Mouse (Mus musculus) kidney, adult 2 months (tissue): Measurements from ENCODE around the gene Serpina12. TPM values are rescaled to one million over a fixed set of nuclear protein-coding genes. Genes with fewer than 3 reads are reported as not detected.
A peak's percentile ranks its signal among the peaks of the same experiment; 100 is the strongest.

Experiments used
- DNase-seq: peaks from one replicate; pipeline ENCODE4 v3.0.0; 2021
- H3K27ac ChIP-seq: fragments of 200-500 bp; 2 replicates; pipeline ENCODE4 v1.5.1; 2012; ENCODE audit warnings: low read depth, low read length, control low read depth, inconsistent platforms; ENCODE audit not compliant: insufficient read depth
- H3K27me3 ChIP-seq: fragments of 200-500 bp; replicated peaks from 2 replicates; pipeline ENCODE4 v1.6.1; 2012; ENCODE audit warnings: mild to moderate bottlenecking, moderate library complexity, low read length, inconsistent platforms; ENCODE audit not compliant: control insufficient read depth, insufficient read depth
- H3K36me3 ChIP-seq: fragments of 200-500 bp; 2 replicates; pipeline ENCODE4 v1.6.1; 2012; ENCODE audit warnings: mild to moderate bottlenecking, moderate library complexity, low read length, inconsistent platforms; ENCODE audit not compliant: control insufficient read depth, insufficient read depth
- H3K4me1 ChIP-seq: fragments of 200-500 bp; 2 replicates; pipeline ENCODE4 v1.6.1; 2011; ENCODE audit warnings: low read length; ENCODE audit not compliant: control insufficient read depth, insufficient read depth
- H3K4me3 ChIP-seq: fragments of 200-500 bp; 2 replicates; pipeline ENCODE4 v1.5.1; 2011; ENCODE audit warnings: mild to moderate bottlenecking, low read depth, low read length, control low read depth; ENCODE audit not compliant: insufficient read depth
- CTCF ChIP-seq: fragments of 200-500 bp; conservative IDR thresholded peaks from 2 replicates; pipeline ENCODE4 v1.5.1; 2011; ENCODE audit warnings: low read depth, mild to moderate bottlenecking, control low read depth, low read length, moderate library complexity, mixed read lengths; ENCODE audit not compliant: insufficient read depth, insufficient read length
- POLR2A ChIP-seq: fragments of 200-500 bp; IDR thresholded peaks from one replicate; pipeline ENCODE4 v1.6.1; 2011; ENCODE audit warnings: low read depth, low read length, control low read depth
- WGBS: fragments of 180-500 bp; shearing (Covaris S2); methylation state at CpG from one replicate; pipeline ENCODE4 v1.1.7; 2018; 5-methylcytosine and 5-hydroxymethylcytosine counted together
- polyA plus RNA-seq: library from polyadenylated mRNA; depleted of rRNA; stranded (reverse); fragments of >200 nt; gene quantifications from 2 replicates; pipeline ENCODE4 v1.2.3, GENCODE M21; 2012

The Serpina12 gene
- polyA plus RNA-seq, 1 experiment, result not detected

DNA sequence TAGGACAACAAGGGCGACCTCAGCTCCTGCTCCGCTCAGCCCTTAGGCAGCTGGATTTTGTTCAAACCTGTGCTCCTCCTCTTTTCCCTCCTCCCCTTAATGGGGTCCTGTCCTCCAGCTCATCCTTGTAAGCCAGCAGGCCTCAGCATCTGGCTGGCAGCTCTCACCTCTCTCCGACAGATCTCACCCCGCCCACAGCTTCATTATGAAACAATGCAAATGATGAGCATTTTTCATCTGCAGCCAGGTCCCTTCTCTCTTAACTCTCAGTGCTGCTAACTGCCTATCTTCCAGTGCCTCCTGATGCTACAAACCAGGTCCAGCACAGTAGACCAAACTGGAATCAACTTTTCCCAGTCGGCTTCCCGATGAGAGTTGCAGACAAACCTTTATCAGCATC is 30.6 kb downstream of the Serpina12 start, which contains the start of gene Serpina9:
TSS of gene Serpina9 (minus strand) at position 136 of the 400 bp plus-strand sequence.
- no peaks in the 10 kb centered on the region for H3K36me3 ChIP-seq
- no peak for TF ChIP-seq CTCF
- no peak for TF ChIP-seq POLR2A
- WGBS, result 87% methylated on average over 6 of the region's 6 CpGs
- no peaks in the 10 kb centered on the region for H3K4me1 ChIP-seq
- DNase-seq, result no peak
- H3K27ac ChIP-seq, result no peak within 1 kb of the TSS
- H3K27me3 ChIP-seq, result no peaks in the 10 kb centered on the region
- H3K4me3 ChIP-seq, result no peak within 1 kb of the TSS

DNA sequence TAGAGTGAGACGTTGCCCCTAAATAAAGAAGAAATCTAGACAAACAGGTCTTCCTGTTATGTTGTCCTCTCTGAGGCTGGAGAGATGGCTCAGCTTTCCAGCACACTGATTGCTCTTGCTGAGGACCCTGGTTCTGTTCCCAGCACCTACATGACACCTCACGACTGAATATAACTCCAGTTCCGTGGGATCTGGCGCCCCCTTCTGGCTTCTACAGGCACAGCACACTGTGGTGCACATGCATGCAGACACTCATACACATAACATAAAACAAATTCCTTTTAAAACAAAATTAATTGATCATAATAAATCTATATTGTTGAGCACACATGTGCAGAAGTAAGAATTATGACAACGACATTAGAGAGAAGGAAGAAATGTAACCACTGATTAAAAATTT is 39.6 kb downstream of the Serpina12 start:
- H3K4me1 ChIP-seq, result no peaks in the 10 kb centered on the region
- 89% methylated on average over 5 of the region's 5 CpGs for WGBS
- DNase-seq, result no peak
- no peak overlapping the region for H3K4me3 ChIP-seq
- TF ChIP-seq CTCF (no peak), POLR2A (no peak)
- no peak overlapping the region for H3K27ac ChIP-seq
- H3K27me3 ChIP-seq, result no peaks in the 10 kb centered on the region
- no peaks in the 10 kb centered on the region for H3K36me3 ChIP-seq

DNA sequence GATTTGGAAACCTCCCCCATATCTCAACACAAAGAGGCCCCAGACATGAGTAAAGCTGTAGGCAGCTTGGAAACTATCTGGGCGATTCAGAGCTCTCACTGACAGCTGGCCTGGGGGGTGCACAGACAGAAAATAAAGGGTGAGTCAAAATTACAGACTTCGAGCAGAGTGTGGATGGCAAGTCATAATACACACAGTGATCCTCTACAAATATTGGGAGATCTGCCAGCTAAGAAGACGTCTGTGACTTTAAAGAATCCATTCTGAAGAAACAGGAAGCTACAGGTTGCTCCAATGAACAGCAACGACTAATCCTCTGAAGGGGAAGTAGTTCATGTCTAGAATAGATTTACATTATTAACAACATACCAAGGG is 41.0 kb downstream of the Serpina12 start:
- no peak overlapping the region for H3K4me3 ChIP-seq
- H3K27me3 ChIP-seq, result no peaks in the 10 kb centered on the region
- TF ChIP-seq POLR2A, result no peak
- no peak for TF ChIP-seq CTCF
- H3K36me3 ChIP-seq, result no peaks in the 10 kb centered on the region
- no peak overlapping the region for H3K27ac ChIP-seq
- WGBS, result 36% methylated on average over 4 of the region's 4 CpGs
- no peak for DNase-seq
- H3K4me1 ChIP-seq, result no peaks in the 10 kb centered on the region

DNA sequence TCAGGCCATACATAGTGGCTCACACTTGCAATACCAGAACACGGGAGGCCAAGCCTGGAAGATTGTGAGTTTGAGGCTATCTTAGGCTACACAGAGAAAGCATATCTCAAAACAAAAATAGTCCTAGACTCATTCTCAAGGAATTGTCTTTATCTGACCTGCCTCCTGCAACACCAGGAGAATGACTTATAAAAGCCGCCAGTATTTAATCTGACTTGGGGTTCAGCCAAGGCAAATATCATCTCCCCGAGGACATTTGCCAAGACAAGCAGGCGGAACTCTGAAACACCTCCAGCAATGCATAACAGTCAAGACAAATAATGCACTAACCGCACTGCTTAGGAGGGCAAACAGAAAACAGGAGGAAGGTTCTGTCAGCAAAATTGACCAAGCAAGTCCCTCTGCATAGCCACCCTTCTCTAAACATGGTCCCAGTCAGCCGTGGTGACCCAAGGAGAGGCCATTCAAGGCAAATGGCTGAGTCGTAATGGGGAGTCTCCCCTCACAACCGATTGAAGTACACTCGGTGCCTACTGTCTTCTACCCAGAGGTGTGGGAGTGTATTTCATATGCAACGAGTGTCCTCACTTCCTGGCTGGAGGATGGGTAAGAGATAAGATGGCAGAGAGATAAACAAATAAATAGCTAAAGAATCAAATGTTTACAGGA is 41.5 kb downstream of the Serpina12 start:
- no peaks in the 10 kb centered on the region for H3K4me1 ChIP-seq
- 26% methylated on average over 10 of the region's 10 CpGs for WGBS
- no peaks in the 10 kb centered on the region for H3K27me3 ChIP-seq
- DNase-seq, result peak; percentile 75
- no peak overlapping the region for H3K27ac ChIP-seq
- H3K4me3 ChIP-seq, result no peak overlapping the region
- TF ChIP-seq CTCF (no peak), POLR2A (no peak)
- H3K36me3 ChIP-seq, result no peaks in the 10 kb centered on the region

DNA sequence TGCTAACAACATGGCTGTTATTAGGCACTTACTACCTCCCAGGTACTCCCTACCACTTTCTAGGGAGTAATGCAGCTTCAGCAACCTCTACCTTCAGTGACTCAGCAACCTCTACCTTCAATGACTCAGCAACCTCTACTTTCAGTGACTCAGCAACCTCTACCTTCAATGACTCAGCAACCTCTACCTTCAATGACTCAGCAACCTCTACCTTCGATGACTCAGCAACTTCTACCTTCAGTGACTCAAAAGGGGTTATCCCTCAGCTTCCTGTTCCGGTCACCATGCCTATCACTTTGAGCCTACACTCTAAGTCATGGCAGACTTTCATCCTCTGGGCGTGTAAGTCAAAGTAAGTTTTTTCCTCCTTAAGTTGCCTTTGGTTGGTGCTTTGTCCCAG is 43.6 kb downstream of the Serpina12 start:
- WGBS, result 86% methylated on average over 3 of the region's 3 CpGs
- H3K4me1 ChIP-seq, result no peaks in the 10 kb centered on the region
- TF ChIP-seq CTCF, result no peak
- no peak for TF ChIP-seq POLR2A
- H3K36me3 ChIP-seq, result no peaks in the 10 kb centered on the region
- H3K27me3 ChIP-seq, result no peaks in the 10 kb centered on the region
- DNase-seq, result no peak
- H3K4me3 ChIP-seq, result no peak overlapping the region
- H3K27ac ChIP-seq, result no peak overlapping the region

DNA sequence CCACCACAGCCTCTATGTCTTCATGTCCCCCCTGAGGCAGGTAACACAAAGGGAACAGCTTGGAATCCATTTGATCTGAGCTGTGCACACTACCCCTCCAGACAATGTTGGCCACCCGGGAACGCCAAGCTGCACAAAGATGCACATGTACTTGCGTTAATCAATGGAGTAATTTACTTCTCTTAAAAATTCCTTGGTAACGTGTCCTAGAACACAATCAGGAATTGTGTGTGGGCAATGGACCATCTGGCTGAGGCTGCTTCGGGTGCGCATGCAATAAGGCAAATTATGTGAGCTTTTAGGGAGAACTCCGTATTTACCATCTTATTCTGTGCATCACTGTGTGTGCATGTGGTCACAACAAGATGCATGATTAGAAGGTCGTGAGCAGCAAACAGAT is 44.6 kb downstream of the Serpina12 start:
- Histone ChIP-seq H3K27me3 (no peaks in the 10 kb centered on the region), H3K27ac (no peak overlapping the region), H3K36me3 (no peaks in the 10 kb centered on the region), H3K4me3 (no peak overlapping the region), H3K4me1 (no peaks in the 10 kb centered on the region)
- WGBS, result 79% methylated on average over 8 of the region's 8 CpGs
- TF ChIP-seq POLR2A (no peak), CTCF (no peak)
- DNase-seq, result no peak

DNA sequence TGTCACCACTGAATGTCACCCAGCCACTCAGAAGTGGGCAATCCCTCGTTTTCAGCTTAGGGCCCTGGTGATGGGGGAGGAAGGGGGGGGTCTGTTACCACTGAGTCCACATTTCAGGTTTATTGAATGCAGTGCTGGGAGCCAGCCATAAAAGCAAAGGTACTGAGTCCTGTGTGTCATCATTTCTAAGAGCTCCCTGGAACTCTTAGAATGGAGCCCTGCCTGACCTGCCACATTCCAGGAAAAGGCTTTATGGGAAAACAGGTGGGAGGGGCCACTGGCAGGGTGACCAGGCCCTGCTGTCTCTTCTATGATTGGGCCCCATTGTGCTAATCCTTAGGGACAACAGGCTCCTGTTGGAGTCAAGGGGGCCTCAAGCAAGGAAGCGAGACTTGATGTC is 47.7 kb downstream of the Serpina12 start:
- H3K36me3 ChIP-seq, result no peaks in the 10 kb centered on the region
- TF ChIP-seq CTCF, result no peak
- no peaks in the 10 kb centered on the region for H3K4me1 ChIP-seq
- H3K4me3 ChIP-seq, result no peak overlapping the region
- WGBS, result 70% methylated on average over 2 of the region's 2 CpGs
- no peaks in the 10 kb centered on the region for H3K27me3 ChIP-seq
- DNase-seq, result no peak
- H3K27ac ChIP-seq, result no peak overlapping the region
